Mouse (Mus musculus) ovary, postnatal 10 days (tissue): ENCODE measurements around the gene Trim44.

Experiments used
- DNase-seq: peaks from one replicate; pipeline ENCODE4 v3.0.0; 2022; ENCODE audit warnings: low spot score

Gene Trim44

GRCm38 (mm10) chr2:102407363-102408184, at the start of gene Trim44:
Gene Trim44 (minus strand): TSS chr2:102407828.
- no peak for DNase-seq

GRCm38 (mm10) chr2:102455126-102455525, 47.5 kb upstream of the Trim44 start:
- DNase-seq = no peak

- no peak for DNase-seq
These were observed 45.8 kb upstream of the Trim44 start for GRCm38 (mm10) chr2:102453447-102453846.

DNA sequence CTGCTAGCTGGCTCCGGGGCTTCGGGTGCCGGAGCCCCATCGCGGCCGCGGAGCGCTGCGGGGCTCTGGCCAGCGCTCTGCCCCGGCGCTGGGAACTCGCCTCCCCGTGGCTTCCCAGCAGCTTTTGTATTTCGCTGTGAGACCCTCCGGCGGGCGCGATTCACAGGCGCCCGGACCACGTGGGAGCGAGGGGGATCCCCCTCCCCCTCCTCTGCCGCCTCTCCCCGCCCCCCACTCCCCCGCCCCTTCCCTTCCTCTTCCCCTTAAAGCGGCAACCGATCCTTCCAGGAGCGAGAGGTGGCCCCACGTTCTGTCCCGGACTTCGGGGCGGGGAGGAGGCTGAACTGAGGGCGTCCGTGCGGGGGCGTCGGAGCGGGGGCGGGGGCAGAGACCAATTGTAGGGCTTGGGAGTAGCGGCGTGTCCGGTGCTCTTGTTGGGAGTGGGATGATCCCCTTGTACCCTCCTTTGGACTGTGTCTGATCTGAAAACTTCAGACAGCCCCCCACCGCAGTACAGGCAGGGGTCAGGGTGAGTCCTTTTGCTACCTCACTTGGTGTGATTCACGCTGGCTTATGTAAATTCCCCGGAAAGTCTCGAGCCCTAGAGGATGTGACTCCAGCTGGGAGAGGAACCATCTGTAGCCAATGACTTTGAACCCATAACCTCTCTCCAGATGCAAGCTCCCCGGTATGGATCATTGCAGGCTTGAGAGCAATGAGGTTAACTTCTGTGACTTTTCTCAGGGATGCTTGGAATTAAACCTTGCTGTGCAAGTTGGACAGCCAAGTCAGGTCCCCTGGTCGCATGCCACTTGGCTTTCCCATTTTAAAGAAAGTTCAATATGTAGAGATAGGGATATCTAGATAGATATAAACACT, 44.3 kb upstream of the Trim44 start, which contains the start of gene Fjx1:
Gene Fjx1, minus strand, starts transcription at position 829 of the 879 bp plus-strand sequence.
- peak; percentile 9 for DNase-seq

DNA sequence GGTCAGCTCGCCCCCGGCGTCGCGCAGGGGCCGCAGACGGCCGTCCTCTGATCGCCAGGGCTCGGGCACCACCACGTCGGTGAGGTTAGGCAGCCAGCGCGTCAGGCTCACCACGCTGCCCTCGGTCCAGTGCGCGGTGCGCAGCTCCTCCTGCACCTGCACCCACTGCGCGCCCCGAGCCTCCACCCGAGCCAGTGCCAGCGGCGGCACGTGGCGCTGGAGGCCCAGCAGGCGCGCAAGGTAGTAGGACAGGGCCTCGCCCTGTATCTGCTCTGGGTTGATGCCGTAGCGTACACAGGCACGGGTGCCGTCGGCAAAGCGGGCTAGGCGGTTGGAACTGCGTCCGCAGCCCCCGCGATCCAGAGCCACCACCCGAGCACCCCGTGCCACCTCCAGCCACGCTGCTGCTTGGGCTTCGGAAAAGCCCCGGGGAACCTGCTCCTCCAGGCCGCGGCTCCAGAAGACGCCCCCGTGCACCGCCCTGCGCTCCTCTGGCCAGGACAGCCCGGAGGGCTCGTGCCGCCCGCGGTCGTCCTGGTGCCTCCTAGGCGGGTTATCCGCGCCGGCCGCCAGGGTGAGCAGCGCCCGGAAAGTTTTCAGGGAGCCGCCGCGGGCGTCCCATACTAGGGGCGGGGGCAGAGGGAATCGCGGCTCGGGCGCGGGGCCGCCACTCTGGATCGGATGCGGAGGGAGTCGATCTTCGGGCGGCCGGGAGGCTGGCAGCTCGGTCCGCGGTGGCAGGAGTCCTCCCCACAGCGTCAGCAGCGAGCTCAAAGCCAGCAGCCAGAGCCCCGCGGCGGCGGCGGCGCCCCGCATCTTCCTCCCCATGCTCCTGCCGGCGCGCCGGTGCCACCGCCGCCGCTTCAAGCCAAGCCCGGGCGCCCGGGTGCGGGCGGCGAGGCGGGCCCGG, 43.4 kb upstream of the Trim44 start:
- peak; percentile 27 for DNase-seq

GRCm38 (mm10) chr2:102450248-102450760, 42.7 kb upstream of the Trim44 start:
- DNase-seq = peak; percentile 24

DNA sequence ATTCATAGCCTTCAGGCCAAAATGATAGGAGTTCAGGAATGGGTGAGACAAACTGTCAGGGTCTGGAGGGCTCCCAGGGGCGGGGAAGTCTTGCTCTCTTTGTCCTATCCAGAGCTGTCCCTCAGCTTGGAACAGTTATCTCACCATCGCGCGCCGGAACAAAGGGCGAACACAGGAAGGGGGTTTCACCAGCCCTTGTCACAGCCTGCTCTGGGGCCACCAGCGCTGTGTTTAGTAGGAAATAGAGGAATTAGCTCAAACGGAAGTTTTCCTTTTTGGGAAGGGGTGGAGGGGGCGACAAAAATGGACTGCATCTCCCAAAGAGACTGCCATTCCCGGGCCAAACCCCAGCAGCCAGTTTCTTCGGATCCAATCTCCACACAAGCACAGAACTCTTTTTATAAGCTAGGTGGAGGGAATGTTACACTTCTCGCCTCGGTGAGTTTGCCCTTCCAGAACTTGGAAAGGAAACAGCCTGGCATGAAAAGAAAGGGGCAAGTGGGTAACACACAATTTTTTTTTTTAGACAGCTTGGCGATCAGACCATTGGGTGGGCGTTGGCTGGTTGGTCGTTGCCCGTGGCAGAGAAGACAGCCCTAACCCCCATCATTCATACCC, 42.1 kb upstream of the Trim44 start:
- DNase-seq = no peak

DNA sequence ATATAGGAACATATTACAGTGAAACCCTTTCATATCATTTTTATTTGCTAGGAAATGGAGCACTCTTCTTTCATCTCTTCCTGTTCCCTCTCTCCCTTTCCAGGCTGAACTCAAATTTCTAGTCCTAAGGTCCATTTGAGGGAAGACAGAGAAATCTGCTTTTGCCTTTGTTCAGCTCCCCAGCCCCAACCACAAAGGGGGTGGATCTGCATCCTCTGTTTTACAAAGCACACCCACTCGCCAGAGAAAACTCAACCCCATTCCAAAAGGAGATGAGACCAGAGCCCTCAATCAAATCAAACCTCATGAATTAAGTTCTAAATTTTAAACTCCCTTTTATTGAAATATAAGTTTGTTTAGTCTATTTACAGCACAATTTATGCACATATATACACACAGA, 41.4 kb upstream of the Trim44 start:
- no peak for DNase-seq

- DNase-seq = no peak
These were observed 40.2 kb upstream of the Trim44 start for GRCm38 (mm10) chr2:102447831-102448230.

GRCm38 (mm10) chr2:102446851-102447250, 39.2 kb upstream of the Trim44 start:
- no peak for DNase-seq

DNA sequence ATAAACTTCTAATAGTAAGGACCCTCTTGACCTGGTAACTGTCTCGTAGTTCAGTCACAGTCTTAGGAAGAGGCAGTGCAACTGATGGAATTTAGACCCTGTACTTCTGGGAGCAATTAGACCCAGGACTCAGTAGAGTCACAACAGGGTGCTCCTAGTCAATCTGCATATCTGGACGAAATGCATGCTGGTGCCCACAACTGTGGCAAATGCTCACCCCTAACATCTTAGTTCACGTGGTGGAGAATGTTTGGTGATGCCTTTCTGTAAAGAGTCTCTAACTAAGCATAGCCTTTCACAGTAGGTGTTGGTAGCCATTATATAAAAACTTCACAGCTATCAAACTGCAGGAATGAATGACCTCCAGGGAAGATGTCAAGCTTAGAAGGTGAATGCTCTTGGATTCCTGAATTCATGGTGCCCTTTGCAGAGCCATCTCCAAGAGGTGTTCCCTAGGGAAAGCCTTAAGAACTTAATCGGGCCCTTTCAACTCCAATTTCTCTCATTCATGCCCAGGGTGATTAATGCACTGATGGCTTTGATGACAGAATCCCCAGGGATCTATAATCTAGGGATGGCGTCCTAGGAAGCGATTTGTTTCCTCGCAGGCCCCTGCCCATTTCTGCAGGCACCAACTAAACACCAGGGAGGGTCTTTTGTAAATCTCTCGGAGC, 29.9 kb upstream of the Trim44 start:
- DNase-seq = no peak

DNA sequence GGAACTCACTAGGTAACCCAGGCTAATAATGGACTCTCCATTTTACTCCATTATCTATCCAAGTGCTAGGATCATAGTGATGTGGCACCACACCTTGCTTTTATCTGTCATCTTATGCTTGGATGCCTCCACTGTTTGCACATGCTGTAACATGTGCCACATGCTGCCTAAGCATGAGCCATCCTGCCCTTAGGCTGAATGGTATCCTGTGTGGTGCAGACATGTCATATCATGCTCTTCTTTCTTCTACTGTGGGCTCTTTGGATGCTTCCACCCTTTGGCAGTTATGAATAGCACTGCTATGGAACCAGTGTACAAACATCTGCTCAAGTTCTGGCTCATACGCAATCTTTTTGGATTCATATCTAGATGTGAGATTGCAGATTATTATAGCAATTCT, 26.3 kb upstream of the Trim44 start:
- no peak for DNase-seq

- no peak for DNase-seq
These were observed 23.5 kb upstream of the Trim44 start for GRCm38 (mm10) chr2:102431084-102431483.

DNA sequence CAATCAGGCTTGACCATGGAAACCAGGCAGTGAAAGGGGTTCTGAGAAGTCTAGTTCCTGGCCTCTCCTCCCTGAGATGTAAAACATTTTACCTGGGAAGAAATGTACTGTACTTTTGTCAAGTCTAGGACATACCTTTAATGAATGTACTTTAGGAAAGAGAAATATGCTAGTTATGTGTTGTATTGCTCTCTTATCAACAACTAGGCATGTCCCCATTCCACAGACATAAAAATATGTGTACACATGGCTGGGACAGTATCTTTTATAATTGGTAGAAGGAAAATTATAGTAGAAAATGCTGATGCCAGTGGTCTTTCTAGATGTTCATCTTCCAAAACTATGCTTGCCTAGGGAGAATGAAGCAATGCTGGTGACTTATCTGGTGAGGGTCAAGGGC, 20.3 kb upstream of the Trim44 start:
- no peak for DNase-seq

DNA sequence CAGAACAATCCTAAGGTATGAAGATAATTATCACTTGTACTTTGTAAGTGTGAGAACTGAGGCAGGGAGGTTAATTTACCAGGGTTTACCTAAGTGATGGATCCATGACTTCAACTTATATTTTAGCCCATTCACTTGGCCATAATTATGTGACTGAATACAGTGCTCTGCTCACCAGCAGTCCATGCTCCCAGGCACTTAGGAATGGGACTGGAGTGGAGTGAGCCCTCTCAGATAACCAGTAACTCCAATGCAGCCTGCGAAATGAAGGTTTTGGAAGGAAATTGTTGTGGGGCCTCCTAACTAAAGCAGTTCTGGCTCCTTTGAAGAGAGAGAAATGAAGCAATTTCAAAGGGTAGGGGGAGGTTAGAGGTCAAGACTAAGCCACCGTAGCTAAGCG, 18.8 kb upstream of the Trim44 start:
- no peak for DNase-seq

GRCm38 (mm10) chr2:102416149-102416743, 8.6 kb upstream of the Trim44 start:
- DNase-seq = no peak

DNA sequence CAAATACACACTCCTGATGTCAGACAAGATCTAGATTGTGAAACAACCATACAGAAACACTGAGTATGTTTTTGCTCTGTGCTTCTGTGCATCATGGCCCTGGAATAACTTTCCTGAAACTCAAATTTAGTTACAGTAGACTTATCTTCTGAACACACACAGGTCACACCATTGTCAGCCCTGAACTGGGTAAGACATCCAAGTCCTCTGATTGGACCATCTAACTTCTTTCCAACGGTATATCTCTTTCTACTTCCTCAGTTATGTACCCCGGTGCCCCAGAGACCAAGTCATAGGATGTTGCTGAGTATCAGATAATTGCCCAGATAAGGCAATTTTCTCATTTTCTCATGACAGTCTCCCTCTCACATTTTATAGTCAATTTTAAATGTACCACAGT, 5.1 kb upstream of the Trim44 start:
- no peak for DNase-seq

- DNase-seq = no peak
These were observed 3.0 kb upstream of the Trim44 start for GRCm38 (mm10) chr2:102410615-102411014.

DNA sequence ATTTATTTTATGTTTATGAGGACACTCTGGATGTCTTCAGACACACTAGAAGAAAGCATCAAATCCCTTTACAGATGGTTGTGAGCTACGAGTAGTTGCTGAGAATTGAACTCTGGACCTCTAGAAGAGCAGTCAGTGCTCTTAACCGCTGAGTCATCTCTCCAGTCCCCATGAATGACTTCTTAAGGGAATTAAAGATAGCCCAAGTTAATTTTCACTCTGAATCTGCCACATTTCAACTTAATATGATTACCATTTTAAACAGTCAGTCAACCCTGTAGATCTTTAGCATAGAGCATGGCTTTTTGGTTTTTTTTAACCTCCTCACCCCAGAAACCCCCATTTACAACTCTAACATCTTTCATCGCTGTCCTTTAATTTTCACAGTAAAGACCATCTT, 2.1 kb upstream of the Trim44 start:
- no peak for DNase-seq
